Mouse (Mus musculus): ENCODE measurements around the gene Lmf1. TPM values are rescaled to one million over a fixed set of nuclear protein-coding genes. Genes with fewer than 3 reads are reported as not detected.

Gene Lmf1
- total RNA-seq, 2 experiments from 2014 or later: 22.2 to 23.4 TPM

GRCm38 (mm10) chr17:25590985-25591384 lies 12.1 kb downstream of the Lmf1 start:
- DNase-seq (ENCODE audit: extremely low spot score in 1 of 2, low spot score in 2 of 2): no peak

GRCm38 (mm10) chr17:25592336-25592735 lies 13.5 kb downstream of the Lmf1 start:
- intact Hi-C loops (cut with DNase I): no loop called here
- DNase-seq (ENCODE audit: extremely low spot score in 1 of 2, low spot score in 2 of 2): no peak

More at GRCm38 (mm10) chr17:25590985-25591384, 12.1 kb downstream of the Lmf1 start:
- intact Hi-C loops (cut with DNase I): no loop called here

- intact Hi-C loops (cut with DNase I): no loop called here
Measured at GRCm38 (mm10) chr17:25593411-25594261, 14.8 kb downstream of the Lmf1 start.

GRCm38 (mm10) chr17:25595495-25595894 lies 16.6 kb downstream of the Lmf1 start:
- DNase-seq (ENCODE audit: extremely low spot score in 1 of 2, low spot score in 2 of 2): no peak
- intact Hi-C loops (cut with DNase I): no loop called here

More at GRCm38 (mm10) chr17:25593411-25594261, 14.8 kb downstream of the Lmf1 start:
- DNase-seq (ENCODE audit: extremely low spot score in 1 of 2, low spot score in 2 of 2): no peak

- DNase-seq (ENCODE audit: extremely low spot score in 1 of 2, low spot score in 2 of 2): no peak
- intact Hi-C loops (cut with DNase I): no loop called here
Measured at GRCm38 (mm10) chr17:25597537-25597936, 18.7 kb downstream of the Lmf1 start.

GRCm38 (mm10) chr17:25602366-25602765 lies 23.5 kb downstream of the Lmf1 start:
- DNase-seq (ENCODE audit: extremely low spot score in 1 of 2, low spot score in 2 of 2): no peak
- intact Hi-C loops (cut with DNase I): no loop called here

- DNase-seq (ENCODE audit: extremely low spot score in 1 of 2, low spot score in 2 of 2): no peak
- intact Hi-C loops (cut with DNase I): no loop called here
Measured at GRCm38 (mm10) chr17:25604234-25604633, 25.3 kb downstream of the Lmf1 start.

- no peak for DNase-seq (ENCODE audit: extremely low spot score in 1 of 2, low spot score in 2 of 2)
- intact Hi-C loops (cut with DNase I): no loop called here
Measured at GRCm38 (mm10) chr17:25608137-25608785, 29.4 kb downstream of the Lmf1 start.

- no peak for DNase-seq (ENCODE audit: extremely low spot score in 1 of 2, low spot score in 2 of 2)
- intact Hi-C loops (cut with DNase I): no loop called here
Measured at GRCm38 (mm10) chr17:25608821-25609505, 30.1 kb downstream of the Lmf1 start.

GRCm38 (mm10) chr17:25609506-25609828 lies 30.6 kb downstream of the Lmf1 start:
- intact Hi-C loops (cut with DNase I): no loop called here
- no peak for DNase-seq (ENCODE audit: extremely low spot score in 1 of 2, low spot score in 2 of 2)

GRCm38 (mm10) chr17:25610151-25610550 lies 31.3 kb downstream of the Lmf1 start:
- peak in 1 of 2 experiments; percentile 63 for DNase-seq (ENCODE audit: extremely low spot score in 1 of 2, low spot score in 2 of 2)
- intact Hi-C loops (cut with DNase I): no loop called here

- intact Hi-C loops (cut with DNase I): no loop called here
- DNase-seq (ENCODE audit: extremely low spot score in 1 of 2, low spot score in 2 of 2): no peak
Measured at GRCm38 (mm10) chr17:25612537-25612936, 33.7 kb downstream of the Lmf1 start.

- no peak for DNase-seq (ENCODE audit: extremely low spot score in 1 of 2, low spot score in 2 of 2)
- intact Hi-C loops (cut with DNase I): no loop called here
Measured at GRCm38 (mm10) chr17:25613323-25613722, 34.4 kb downstream of the Lmf1 start.

- intact Hi-C loops (cut with DNase I): no loop called here
- DNase-seq (ENCODE audit: extremely low spot score in 1 of 2, low spot score in 2 of 2): no peak
Measured at GRCm38 (mm10) chr17:25614723-25615510, 36.0 kb downstream of the Lmf1 start.

- intact Hi-C loops (cut with DNase I): no loop called here
- DNase-seq (ENCODE audit: extremely low spot score in 1 of 2, low spot score in 2 of 2): peak; percentile 70 to 80
Measured at GRCm38 (mm10) chr17:25618508-25619056, 39.7 kb downstream of the Lmf1 start.

- intact Hi-C loops (cut with DNase I): loop anchor here (5.0 kb wide), 1 partner anchor 51 kb away; the partner anchor contains the start of gene Sox8
- no peak for DNase-seq (ENCODE audit: extremely low spot score in 1 of 2, low spot score in 2 of 2)
Measured at GRCm38 (mm10) chr17:25623441-25623840, 44.6 kb downstream of the Lmf1 start.

GRCm38 (mm10) chr17:25623935-25624334 lies 45.0 kb downstream of the Lmf1 start:
- peak in 1 of 2 experiments; percentile 71 for DNase-seq (ENCODE audit: extremely low spot score in 1 of 2, low spot score in 2 of 2)
- intact Hi-C loops (cut with DNase I): loop anchor here (5.0 kb wide), 1 partner anchor 52 kb away; the partner anchor contains the start of gene Sox8

GRCm38 (mm10) chr17:25624446-25625119 lies 45.7 kb downstream of the Lmf1 start:
- intact Hi-C loops (cut with DNase I): loop anchor here (5.0 kb wide), 1 partner anchor 52 kb away; the partner anchor contains the start of gene Sox8
- no peak for DNase-seq (ENCODE audit: extremely low spot score in 1 of 2, low spot score in 2 of 2)

Measured in left cerebral cortex, postnatal 10 days (tissue).